Mouse (Mus musculus) G1E (cell line): ENCODE measurements around the gene Pga5. TPM values are rescaled to one million over a fixed set of nuclear protein-coding genes. Genes with fewer than 3 reads are reported as not detected.

Source experiments
- ATAC-seq: 2 replicates; pipeline ENCODE4 v1.8.0; 2016; ENCODE audit warnings: mild to moderate bottlenecking; ENCODE audit not compliant: insufficient number of reproducible peaks, poor library complexity, low FRiP score, severe bottlenecking; ENCODE audit errors: extremely low read depth
- DNase-seq: peaks from one replicate; pipeline ENCODE4 v3.0.0; 2012; ENCODE audit warnings: low spot score
- H3K27me3 ChIP-seq: 2 replicates; pipeline ENCODE4 v1.6.1; 2012; ENCODE audit warnings: mild to moderate bottlenecking, low read length, inconsistent platforms; ENCODE audit not compliant: insufficient read depth
- H3K36me3 ChIP-seq: replicated peaks from 2 replicates; pipeline ENCODE3; 2012; ENCODE audit warnings: mild to moderate bottlenecking, inconsistent platforms
- H3K4me1 ChIP-seq: 2 replicates; pipeline ENCODE4 v1.6.1; 2012; ENCODE audit warnings: low read depth, low read length, inconsistent platforms, mixed read lengths; ENCODE audit not compliant: insufficient read depth
- H3K4me3 ChIP-seq: 2 replicates; pipeline ENCODE4 v1.5.1; 2012; ENCODE audit warnings: low read depth, mild to moderate bottlenecking, inconsistent platforms, low read length, moderate library complexity, mixed read lengths
- H3K9me3 ChIP-seq: replicated peaks from 2 replicates; pipeline ENCODE4 v1.6.1; 2012; ENCODE audit warnings: inconsistent platforms
- CTCF ChIP-seq: IDR thresholded peaks from 2 replicates; pipeline ENCODE4 v1.5.1; 2012; ENCODE audit warnings: low read depth, low read length, inconsistent platforms, mixed read lengths
- GATA1 ChIP-seq: IDR thresholded peaks from 2 replicates; pipeline ENCODE4 v1.6.1; 2012; ENCODE audit warnings: borderline replicate concordance, low read length, inconsistent platforms, mixed read lengths
- GATA2 ChIP-seq: IDR thresholded peaks from 2 replicates; pipeline ENCODE4 v1.6.1; 2012; ENCODE audit warnings: low read depth, low read length, inconsistent platforms, borderline replicate concordance
- POLR2AphosphoS5 ChIP-seq: IDR thresholded peaks from 2 replicates; pipeline ENCODE4 v1.6.1; 2012; ENCODE audit warnings: low read depth, low read length, inconsistent platforms; ENCODE audit not compliant: insufficient replicate concordance
- TAL1 ChIP-seq: conservative IDR thresholded peaks from 2 replicates; pipeline ENCODE4 v1.6.1; 2012; ENCODE audit warnings: low read depth, low read length, inconsistent platforms, mixed read lengths
- polyA plus RNA-seq: library from polyadenylated mRNA; stranded (reverse); fragments of >175 nt; gene quantifications from 2 replicates; pipeline ENCODE4 v1.2.3, GENCODE M21; 2012
- total RNA-seq, 2 experiments: library from RNA; stranded (forward) in 1 of 2; stranded (reverse) in 1 of 2; fragments of 200-1000 nt in 1 of 2; fragments of >200 nt in 1 of 2; fragmentation: Nextera tagmentation in 1 of 2; gene quantifications; 2 replicates each; pipeline ENCODE4 v1.2.3; 2014 to 2017

Gene Pga5
- total and polyA plus RNA-seq, 3 experiments: 0.14 to 1.9 (median 1.6) TPM

GRCm38 (mm10) chr19:10695801-10696200 lies 17.9 kb upstream of the Pga5 start:
- TF ChIP-seq TAL1 (no peak), POLR2AphosphoS5 (no peak), GATA1 (no peak), CTCF (no peak), GATA2 (no peak)
- Histone ChIP-seq H3K27me3 (no peaks in the 10 kb centered on the region), H3K9me3 (no peaks in the 10 kb centered on the region), H3K36me3 (peaks cover 72% of the 10 kb centered on the region), H3K4me3 (no peak overlapping the region), H3K4me1 (peaks cover 63% of the 10 kb centered on the region)
- ATAC-seq: no peak
- DNase-seq: no peak

- ATAC-seq: no peak
- H3K4me3 ChIP-seq: no peak overlapping the region
- H3K4me1 ChIP-seq: peaks cover 75% of the 10 kb centered on the region
- no peaks in the 10 kb centered on the region for H3K9me3 ChIP-seq
- peaks cover 62% of the 10 kb centered on the region for H3K36me3 ChIP-seq
- DNase-seq: no peak
- no peak for TF ChIP-seq CTCF
- no peak for TF ChIP-seq POLR2AphosphoS5
- no peak for TF ChIP-seq GATA2
- no peak for TF ChIP-seq TAL1
- TF ChIP-seq GATA1: no peak
- H3K27me3 ChIP-seq: no peaks in the 10 kb centered on the region
Observed at GRCm38 (mm10) chr19:10693926-10694682, 16.2 kb upstream of the Pga5 start.

GRCm38 (mm10) chr19:10692361-10692760 lies 14.5 kb upstream of the Pga5 start:
- peaks cover 69% of the 10 kb centered on the region for H3K4me1 ChIP-seq
- ATAC-seq: no peak
- no peak overlapping the region for H3K4me3 ChIP-seq
- no peaks in the 10 kb centered on the region for H3K9me3 ChIP-seq
- H3K27me3 ChIP-seq: no peaks in the 10 kb centered on the region
- no peak for TF ChIP-seq GATA2
- no peak for TF ChIP-seq CTCF
- no peak for TF ChIP-seq POLR2AphosphoS5
- TF ChIP-seq GATA1: no peak
- TF ChIP-seq TAL1: no peak
- peaks cover 48% of the 10 kb centered on the region for H3K36me3 ChIP-seq
- no peak for DNase-seq

- DNase-seq (peak; percentile 28), ATAC-seq (no peak)
- Histone ChIP-seq H3K4me3 (no peak overlapping the region; the same call in 1 of the 2 replicates), H3K4me1 (peaks cover 70% of the 10 kb centered on the region), H3K9me3 (no peaks in the 10 kb centered on the region), H3K36me3 (peaks cover 48% of the 10 kb centered on the region), H3K27me3 (no peaks in the 10 kb centered on the region)
- TF ChIP-seq GATA2: no peak
- no peak for TF ChIP-seq GATA1
- no peak for TF ChIP-seq TAL1
- no peak for TF ChIP-seq CTCF
- TF ChIP-seq POLR2AphosphoS5: no peak
Observed at GRCm38 (mm10) chr19:10691660-10692059, 13.8 kb upstream of the Pga5 start.

GRCm38 (mm10) chr19:10691121-10691520 lies 13.2 kb upstream of the Pga5 start:
- Histone ChIP-seq H3K4me1 (peaks cover 72% of the 10 kb centered on the region), H3K4me3 (no peak overlapping the region), H3K27me3 (no peaks in the 10 kb centered on the region), H3K9me3 (no peaks in the 10 kb centered on the region), H3K36me3 (peaks cover 48% of the 10 kb centered on the region)
- ATAC-seq (no peak), DNase-seq (no peak)
- TF ChIP-seq CTCF (no peak), POLR2AphosphoS5 (no peak), GATA2 (no peak), GATA1 (no peak), TAL1 (no peak)

GRCm38 (mm10) chr19:10690336-10690735 lies 12.5 kb upstream of the Pga5 start:
- Histone ChIP-seq H3K4me1 (peaks cover 76% of the 10 kb centered on the region), H3K4me3 (no peak overlapping the region), H3K36me3 (peaks cover 41% of the 10 kb centered on the region), H3K27me3 (no peaks in the 10 kb centered on the region), H3K9me3 (no peaks in the 10 kb centered on the region)
- ATAC-seq (no peak), DNase-seq (no peak)
- TF ChIP-seq GATA2: no peak
- no peak for TF ChIP-seq CTCF
- no peak for TF ChIP-seq GATA1
- no peak for TF ChIP-seq TAL1
- TF ChIP-seq POLR2AphosphoS5: no peak
